Mouse (Mus musculus) forebrain, embryonic 14.5 days (tissue): ENCODE measurements around the gene Ankle1. TPM values are rescaled to one million over a fixed set of nuclear protein-coding genes. Genes with fewer than 3 reads are reported as not detected.

Experiments used
- ATAC-seq: fragments of 200-750 bp; cut with Nextera tagmentation; 2 replicates; pipeline ENCODE4 v1.8.0; 2017; ENCODE audit warnings: mild to moderate bottlenecking, moderate library complexity
- DNase-seq: peaks from one replicate; pipeline ENCODE4 v3.0.0-alpha.2; 2015; ENCODE audit warnings: low spot score
- H3K27ac ChIP-seq: fragments of 300-500 bp; sonication (generic); 2 replicates; pipeline ENCODE4 v1.5.1; 2014; ENCODE audit warnings: low read depth, mild to moderate bottlenecking, control low read depth, low read length, moderate library complexity
- H3K27me3 ChIP-seq: fragments of 300-500 bp; sonication (generic); replicated peaks from 2 replicates; pipeline ENCODE4 v1.6.1; 2014; ENCODE audit warnings: low read length, control low read depth, mixed read lengths; ENCODE audit not compliant: control insufficient read depth, insufficient read depth
- H3K36me3 ChIP-seq: fragments of 300-500 bp; sonication (generic); 2 replicates; pipeline ENCODE4 v1.6.1; 2014; ENCODE audit warnings: low read length, control low read depth; ENCODE audit not compliant: control insufficient read depth, insufficient read depth
- H3K4me1 ChIP-seq: fragments of 300-500 bp; sonication (generic); 2 replicates; pipeline ENCODE4 v1.6.1; 2014; ENCODE audit warnings: antibody characterized with exemption, low read length, control low read depth; ENCODE audit not compliant: control insufficient read depth, insufficient read depth
- H3K4me2 ChIP-seq: fragments of 300-500 bp; sonication (generic); 2 replicates; pipeline ENCODE4 v1.6.1; 2014; ENCODE audit warnings: mild to moderate bottlenecking, control low read depth, low read length
- H3K4me3 ChIP-seq: fragments of 300-500 bp; sonication (generic); 2 replicates; pipeline ENCODE4 v1.5.1; 2014; ENCODE audit warnings: low read depth, low read length, control low read depth
- H3K9ac ChIP-seq: fragments of 300-500 bp; sonication (generic); 2 replicates; pipeline ENCODE4 v1.6.1; 2014; ENCODE audit warnings: mild to moderate bottlenecking, low read length, control low read depth, moderate library complexity
- H3K9me3 ChIP-seq: fragments of 300-500 bp; sonication (generic); replicated peaks from 2 replicates; pipeline ENCODE4 v1.6.1; 2016; ENCODE audit warnings: low read length, control low read depth, mixed read lengths; ENCODE audit not compliant: control insufficient read depth
- WGBS: fragments of 180-500 bp; shearing (Covaris S2); extraction: QIAGEN DNeasy Blood & Tissue Kit; methylation state at CpG from one replicate; pipeline ENCODE4 v1.1.7; 2014; 5-methylcytosine and 5-hydroxymethylcytosine counted together
- polyA plus RNA-seq: library from polyadenylated mRNA; unstranded; fragments of >200 nt; fragmentation: Nextera tagmentation; extraction: Ambion mirVana; gene quantifications from 2 replicates; pipeline ENCODE4 v1.2.1, GENCODE M21; 2014

Ankle1 gene
- polyA plus RNA-seq, 1 experiment from 2014 or later = 4.3 TPM

GRCm38 (mm10) chr8:71402446-71402964, 3.3 kb upstream of the Ankle1 start:
- ATAC-seq (no peak), DNase-seq (no peak)
- Histone ChIP-seq H3K9ac (no peak overlapping the region), H3K36me3 (peaks cover 26% of the 10 kb centered on the region), H3K27ac (no peak overlapping the region), H3K4me3 (no peak overlapping the region), H3K27me3 (no peaks in the 10 kb centered on the region), H3K4me2 (no peak overlapping the region), H3K9me3 (no peaks in the 10 kb centered on the region), H3K4me1 (peaks cover 12% of the 10 kb centered on the region)
- 87% methylated on average over 9 of the region's 9 CpGs for WGBS

GRCm38 (mm10) chr8:71403107-71403885, 2.5 kb upstream of the Ankle1 start:
- Histone ChIP-seq H3K36me3 (peaks cover 32% of the 10 kb centered on the region), H3K27me3 (no peaks in the 10 kb centered on the region), H3K9ac (no peak overlapping the region), H3K4me1 (peaks cover 11% of the 10 kb centered on the region), H3K4me2 (no peak overlapping the region), H3K4me3 (no peak overlapping the region), H3K9me3 (no peaks in the 10 kb centered on the region), H3K27ac (no peak overlapping the region)
- ATAC-seq (no peak), DNase-seq (no peak)
- 79% methylated on average over 6 of the region's 6 CpGs for WGBS

GRCm38 (mm10) chr8:71404011-71404410, 1.8 kb upstream of the Ankle1 start:
- H3K27me3 ChIP-seq = no peaks in the 10 kb centered on the region
- 90% methylated on average over 8 of the region's 8 CpGs for WGBS
- DNase-seq (no peak), ATAC-seq (no peak)
- no peak overlapping the region for H3K4me2 ChIP-seq
- H3K36me3 ChIP-seq = peaks cover 32% of the 10 kb centered on the region
- H3K4me1 ChIP-seq = peaks cover 11% of the 10 kb centered on the region
- no peak overlapping the region for H3K4me3 ChIP-seq
- H3K9ac ChIP-seq = no peak overlapping the region
- no peak overlapping the region for H3K27ac ChIP-seq
- no peaks in the 10 kb centered on the region for H3K9me3 ChIP-seq

DNA sequence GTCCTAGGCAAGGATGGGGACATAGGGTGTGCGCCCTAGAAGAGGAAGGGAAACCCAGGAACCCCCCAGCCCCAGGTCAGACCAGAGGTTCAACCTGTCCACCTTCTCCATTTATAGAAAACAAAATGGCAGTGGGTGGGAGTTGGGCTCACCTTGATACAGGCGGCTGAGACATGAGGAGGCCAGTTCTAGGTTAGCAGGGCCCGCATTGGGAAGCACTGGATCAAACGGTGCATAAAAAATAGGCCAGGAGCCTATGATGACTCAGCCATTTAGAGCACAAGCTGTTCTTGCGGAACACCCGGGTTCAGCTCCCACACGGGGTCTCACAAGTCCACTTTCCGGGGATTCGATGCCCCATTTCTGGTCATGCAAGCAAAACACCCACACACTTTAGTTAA, 859 bp upstream of the Ankle1 start:
- H3K4me3 ChIP-seq = no peak overlapping the region
- H3K9ac ChIP-seq = no peak overlapping the region
- 88% methylated on average over 9 of the region's 9 CpGs for WGBS
- H3K27me3 ChIP-seq = no peaks in the 10 kb centered on the region
- H3K27ac ChIP-seq = no peak overlapping the region
- H3K4me2 ChIP-seq = no peak overlapping the region
- DNase-seq = no peak
- no peak for ATAC-seq
- H3K36me3 ChIP-seq = peaks cover 32% of the 10 kb centered on the region
- no peaks in the 10 kb centered on the region for H3K9me3 ChIP-seq
- H3K4me1 ChIP-seq = peaks cover 11% of the 10 kb centered on the region

- Histone ChIP-seq H3K4me1 (peaks cover 11% of the 10 kb centered on the region), H3K36me3 (peaks cover 30% of the 10 kb centered on the region), H3K27ac (no peak overlapping the region; the same call in 1 of the 2 replicates), H3K9ac (peak overlapping the region; percentile 66), H3K27me3 (no peaks in the 10 kb centered on the region), H3K4me2 (peak overlapping the region; percentile 89), H3K9me3 (no peaks in the 10 kb centered on the region), H3K4me3 (peak overlapping the region; percentile 55)
- ATAC-seq (peak; percentile 69), DNase-seq (peak; percentile 53)
- WGBS = under 1% methylated on average over 55 of the region's 55 CpGs
Measured at GRCm38 (mm10) chr8:71406099-71407015, 547 bp downstream of the Ankle1 start.

DNA sequence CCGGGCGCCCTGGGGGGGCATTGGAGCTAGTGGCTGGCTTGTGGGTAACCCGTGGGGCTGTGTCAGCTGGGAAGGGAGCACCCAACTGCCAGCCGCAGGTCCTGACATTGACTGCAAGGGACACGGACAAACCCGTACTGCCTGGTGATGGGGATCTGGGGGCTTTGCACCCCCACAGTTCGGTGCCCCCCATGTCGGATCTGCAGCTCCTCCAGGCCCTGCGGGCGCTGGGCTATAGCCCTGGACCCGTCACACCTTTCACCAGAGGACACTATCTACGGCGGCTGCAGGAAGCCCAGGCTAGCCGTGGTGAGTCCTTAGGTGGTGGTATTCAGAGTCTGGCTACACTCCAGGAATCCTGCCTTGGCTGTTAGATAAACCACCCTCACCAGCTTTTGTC, 1.6 kb downstream of the Ankle1 start:
- Histone ChIP-seq H3K4me2 (peak overlapping the region; percentile 89; the same call in 1 of the 2 replicates), H3K27me3 (no peaks in the 10 kb centered on the region), H3K9me3 (no peaks in the 10 kb centered on the region), H3K4me3 (no peak overlapping the region), H3K9ac (no peak overlapping the region), H3K4me1 (peaks cover 11% of the 10 kb centered on the region), H3K36me3 (peaks cover 30% of the 10 kb centered on the region), H3K27ac (no peak overlapping the region)
- 92% methylated on average over 14 of the region's 14 CpGs for WGBS
- DNase-seq (no peak), ATAC-seq (no peak)

DNA sequence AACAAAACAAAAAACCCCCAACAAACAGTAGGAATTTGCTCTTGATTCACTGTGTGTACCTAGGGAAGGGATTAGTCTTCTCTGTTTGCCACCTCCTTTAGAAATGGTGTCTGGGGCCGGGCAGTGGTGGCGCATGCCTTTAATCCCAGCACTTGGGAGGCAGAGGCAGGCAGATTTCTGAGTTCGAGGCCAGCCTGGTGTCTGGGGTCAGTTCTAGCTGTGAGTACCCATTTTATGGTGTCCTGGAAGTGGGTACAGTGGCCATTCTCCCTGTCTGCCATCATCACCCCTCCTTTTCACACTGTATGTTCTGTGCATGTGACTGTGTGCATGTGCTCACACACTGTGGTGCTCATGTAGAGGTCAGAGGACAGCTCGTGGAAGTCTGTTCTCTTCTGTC, 2.4 kb downstream of the Ankle1 start:
- no peak overlapping the region for H3K27ac ChIP-seq
- no peak overlapping the region for H3K9ac ChIP-seq
- no peak overlapping the region for H3K4me2 ChIP-seq
- DNase-seq (no peak), ATAC-seq (no peak)
- no peaks in the 10 kb centered on the region for H3K9me3 ChIP-seq
- H3K36me3 ChIP-seq = peaks cover 27% of the 10 kb centered on the region
- peaks cover 11% of the 10 kb centered on the region for H3K4me1 ChIP-seq
- WGBS = 92% methylated on average over 4 of the region's 4 CpGs
- H3K4me3 ChIP-seq = no peak overlapping the region
- no peaks in the 10 kb centered on the region for H3K27me3 ChIP-seq

DNA sequence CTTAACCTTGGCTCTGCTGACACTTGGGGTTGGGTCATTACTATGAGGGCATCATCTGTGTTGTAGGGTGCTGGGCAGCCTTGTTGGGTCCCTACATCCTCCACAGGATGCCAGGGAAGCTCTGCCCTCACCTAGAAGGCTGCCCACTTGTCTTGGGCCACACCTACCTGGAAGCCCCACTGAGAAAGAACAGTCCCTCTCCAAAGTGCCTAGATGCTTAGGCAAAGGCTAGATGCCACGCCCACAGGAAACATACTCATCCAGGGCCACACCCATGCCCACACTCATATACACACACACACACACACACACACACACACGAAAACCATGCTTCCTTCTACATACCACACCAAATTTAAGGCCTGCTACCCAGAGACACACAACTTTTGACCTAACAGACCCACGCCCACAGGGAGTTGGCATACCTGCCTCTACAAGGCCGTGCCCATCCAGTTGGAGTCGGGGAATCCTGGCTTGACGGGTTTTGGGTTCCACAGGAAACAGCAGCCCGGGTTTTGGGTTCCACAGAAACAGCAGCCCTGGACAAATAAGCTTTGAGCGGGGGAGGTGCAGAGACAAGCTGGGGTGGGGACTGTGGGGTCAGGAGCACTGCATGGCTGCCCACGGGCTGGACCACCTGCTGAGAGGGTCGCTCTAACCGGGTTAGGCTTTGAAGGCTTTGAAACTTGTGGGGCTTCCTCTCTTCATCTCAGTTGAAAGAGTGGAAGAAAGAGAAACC, 5.9 kb downstream of the Ankle1 start:
- no peak overlapping the region for H3K4me3 ChIP-seq
- H3K9me3 ChIP-seq = no peaks in the 10 kb centered on the region
- no peak overlapping the region for H3K9ac ChIP-seq
- peaks cover 1% of the 10 kb centered on the region for H3K4me1 ChIP-seq
- 51% methylated on average over 11 of the region's 11 CpGs for WGBS
- DNase-seq (no peak), ATAC-seq (no peak)
- H3K4me2 ChIP-seq = no peak overlapping the region
- H3K27ac ChIP-seq = no peak overlapping the region
- peaks cover 27% of the 10 kb centered on the region for H3K36me3 ChIP-seq
- no peaks in the 10 kb centered on the region for H3K27me3 ChIP-seq
